Mouse (Mus musculus): ENCODE measurements around the gene Golgb1. TPM values are rescaled to one million over a fixed set of nuclear protein-coding genes. Genes with fewer than 3 reads are reported as not detected.
A peak's percentile ranks its signal among the peaks of the same experiment; 100 is the strongest.

Gene Golgb1
- total and polyA plus RNA-seq, 3 experiments, result 11.0 to 39.3 (median 30.0) TPM

- H3K4me1 ChIP-seq (ENCODE audit: insufficient read depth, low read depth, low read length), result peaks cover 11% of the 10 kb centered on the region
- peak; percentile 3 for DNase-seq (ENCODE audit: low spot score)
- ATAC-seq (ENCODE audit: extremely low read depth, insufficient number of reproducible peaks, low FRiP score, poor library complexity, severe bottlenecking), result peak; percentile 65
- TF ChIP-seq POLR2AphosphoS5 (IDR thresholded peaks at IDR 0.05; ENCODE audit: insufficient replicate concordance, low read depth, low read length) (no peak), GATA2 (IDR thresholded peaks at IDR 0.05; ENCODE audit: borderline replicate concordance, low read depth, low read length) (no peak), CTCF (IDR thresholded peaks at IDR 0.05; ENCODE audit: low read depth, low read length) (no peak)
- no peaks in the 10 kb centered on the region for H3K9me3 ChIP-seq (replicated peaks)
- peak within 1 kb of the TSS; percentile 66 for H3K4me3 ChIP-seq (ENCODE audit: low read depth, low read length)
- no peaks in the 10 kb centered on the region for H3K27me3 ChIP-seq (ENCODE audit: insufficient read depth, low read length)
- H3K36me3 ChIP-seq (replicated peaks), result peaks cover 42% of the 10 kb centered on the region
Observed at GRCm38 (mm10) chr16:36934841-36935620, 60.1 kb downstream of the Golgb1 start, which contains the start of gene Hcls1. Hcls1 (plus strand) TSS chr16:36934983.

GRCm38 (mm10) chr16:36935814-36936213 is 60.9 kb downstream of the Golgb1 start:
- H3K9me3 ChIP-seq (replicated peaks), result no peaks in the 10 kb centered on the region
- H3K4me1 ChIP-seq (ENCODE audit: insufficient read depth, low read depth, low read length), result peaks cover 11% of the 10 kb centered on the region
- DNase-seq (ENCODE audit: low spot score) (no peak), ATAC-seq (ENCODE audit: extremely low read depth, insufficient number of reproducible peaks, low FRiP score, poor library complexity, severe bottlenecking) (no peak)
- peaks cover 39% of the 10 kb centered on the region for H3K36me3 ChIP-seq (replicated peaks)
- peak overlapping the region; percentile 15; the same call in 1 of the 2 replicates for H3K4me3 ChIP-seq (ENCODE audit: low read depth, low read length)
- no peaks in the 10 kb centered on the region for H3K27me3 ChIP-seq (ENCODE audit: insufficient read depth, low read length)
- TF ChIP-seq CTCF (IDR thresholded peaks at IDR 0.05; ENCODE audit: low read depth, low read length) (no peak), GATA2 (IDR thresholded peaks at IDR 0.05; ENCODE audit: borderline replicate concordance, low read depth, low read length) (no peak), POLR2AphosphoS5 (IDR thresholded peaks at IDR 0.05; ENCODE audit: insufficient replicate concordance, low read depth, low read length) (no peak), GATA1 (IDR thresholded peaks at IDR 0.05; ENCODE audit: borderline replicate concordance, low read length) (no peak), TAL1 (conservative IDR thresholded peaks at IDR 0.05; ENCODE audit: low read depth, low read length) (no peak)

GRCm38 (mm10) chr16:36941137-36941727 is 66.3 kb downstream of the Golgb1 start:
- no peak for ATAC-seq (ENCODE audit: extremely low read depth, insufficient number of reproducible peaks, low FRiP score, poor library complexity, severe bottlenecking)
- H3K4me3 ChIP-seq (ENCODE audit: low read depth, low read length), result no peak overlapping the region
- no peak for DNase-seq (ENCODE audit: low spot score)
- no peaks in the 10 kb centered on the region for H3K9me3 ChIP-seq (replicated peaks)
- 0 out of 2 replicates have a peak, but pooled peaks cover 3% of the 10 kb centered on the region for H3K4me1 ChIP-seq (ENCODE audit: insufficient read depth, low read depth, low read length)
- H3K27me3 ChIP-seq (ENCODE audit: insufficient read depth, low read length), result no peaks in the 10 kb centered on the region
- H3K36me3 ChIP-seq (replicated peaks), result peaks cover 13% of the 10 kb centered on the region
- TF ChIP-seq TAL1 (conservative IDR thresholded peaks at IDR 0.05; ENCODE audit: low read depth, low read length), result no peak
- no peak for TF ChIP-seq CTCF (IDR thresholded peaks at IDR 0.05; ENCODE audit: low read depth, low read length)
- TF ChIP-seq GATA1 (IDR thresholded peaks at IDR 0.05; ENCODE audit: borderline replicate concordance, low read length), result no peak
- no peak for TF ChIP-seq GATA2 (IDR thresholded peaks at IDR 0.05; ENCODE audit: borderline replicate concordance, low read depth, low read length)

GRCm38 (mm10) chr16:36941895-36942294 is 67.0 kb downstream of the Golgb1 start:
- Histone ChIP-seq H3K4me1 (ENCODE audit: insufficient read depth, low read depth, low read length) (0 out of 2 replicates have a peak, but pooled peaks cover 3% of the 10 kb centered on the region), H3K36me3 (replicated peaks) (peaks cover 13% of the 10 kb centered on the region), H3K9me3 (replicated peaks) (no peaks in the 10 kb centered on the region), H3K4me3 (ENCODE audit: low read depth, low read length) (no peak overlapping the region), H3K27me3 (ENCODE audit: insufficient read depth, low read length) (no peaks in the 10 kb centered on the region)
- DNase-seq (ENCODE audit: low spot score), result no peak
- TF ChIP-seq GATA1 (IDR thresholded peaks at IDR 0.05; ENCODE audit: borderline replicate concordance, low read length), result no peak
- no peak for TF ChIP-seq TAL1 (conservative IDR thresholded peaks at IDR 0.05; ENCODE audit: low read depth, low read length)
- TF ChIP-seq GATA2 (IDR thresholded peaks at IDR 0.05; ENCODE audit: borderline replicate concordance, low read depth, low read length), result no peak
- no peak for TF ChIP-seq CTCF (IDR thresholded peaks at IDR 0.05; ENCODE audit: low read depth, low read length)
- no peak for TF ChIP-seq POLR2AphosphoS5 (IDR thresholded peaks at IDR 0.05; ENCODE audit: insufficient replicate concordance, low read depth, low read length)
- no peak for ATAC-seq (ENCODE audit: extremely low read depth, insufficient number of reproducible peaks, low FRiP score, poor library complexity, severe bottlenecking)

GRCm38 (mm10) chr16:36943591-36943990 is 68.7 kb downstream of the Golgb1 start:
- H3K36me3 ChIP-seq (replicated peaks), result peaks cover 9% of the 10 kb centered on the region
- no peak overlapping the region for H3K4me3 ChIP-seq (ENCODE audit: low read depth, low read length)
- DNase-seq (ENCODE audit: low spot score) (no peak), ATAC-seq (ENCODE audit: extremely low read depth, insufficient number of reproducible peaks, low FRiP score, poor library complexity, severe bottlenecking) (no peak)
- H3K4me1 ChIP-seq (ENCODE audit: insufficient read depth, low read depth, low read length), result 0 out of 2 replicates have a peak, but pooled peaks cover 3% of the 10 kb centered on the region
- no peaks in the 10 kb centered on the region for H3K9me3 ChIP-seq (replicated peaks)
- TF ChIP-seq GATA2 (IDR thresholded peaks at IDR 0.05; ENCODE audit: borderline replicate concordance, low read depth, low read length), result no peak
- no peaks in the 10 kb centered on the region for H3K27me3 ChIP-seq (ENCODE audit: insufficient read depth, low read length)

GRCm38 (mm10) chr16:36944895-36945424 is 70.0 kb downstream of the Golgb1 start:
- ATAC-seq (ENCODE audit: extremely low read depth, insufficient number of reproducible peaks, low FRiP score, poor library complexity, severe bottlenecking) (no peak), DNase-seq (ENCODE audit: low spot score) (no peak)
- H3K4me1 ChIP-seq (ENCODE audit: insufficient read depth, low read depth, low read length), result 0 out of 2 replicates have a peak, but pooled peaks cover 3% of the 10 kb centered on the region
- TF ChIP-seq POLR2AphosphoS5 (IDR thresholded peaks at IDR 0.05; ENCODE audit: insufficient replicate concordance, low read depth, low read length) (no peak), TAL1 (conservative IDR thresholded peaks at IDR 0.05; ENCODE audit: low read depth, low read length) (no peak), GATA2 (IDR thresholded peaks at IDR 0.05; ENCODE audit: borderline replicate concordance, low read depth, low read length) (no peak), CTCF (IDR thresholded peaks at IDR 0.05; ENCODE audit: low read depth, low read length) (no peak), GATA1 (IDR thresholded peaks at IDR 0.05; ENCODE audit: borderline replicate concordance, low read length) (no peak)
- H3K4me3 ChIP-seq (ENCODE audit: low read depth, low read length), result no peak overlapping the region
- peaks cover 15% of the 10 kb centered on the region for H3K36me3 ChIP-seq (replicated peaks)
- H3K27me3 ChIP-seq (ENCODE audit: insufficient read depth, low read length), result no peaks in the 10 kb centered on the region
- H3K9me3 ChIP-seq (replicated peaks), result no peaks in the 10 kb centered on the region
